Mouse (Mus musculus): ENCODE results near the gene Shisa9. TPM values are rescaled to one million over a fixed set of nuclear protein-coding genes. Genes with fewer than 3 reads are reported as not detected.

Gene Shisa9
- polyA plus RNA-seq, 1 experiment from 2014 or later: 0.51 TPM

GRCm38 (mm10) chr16:12090604-12091235, 106.8 kb downstream of the Shisa9 start:
- no peak overlapping the region for H3K9ac ChIP-seq (ENCODE audit: low read depth, low read length)
- no peak overlapping the region for H3K27ac ChIP-seq
- ATAC-seq (replicated peaks; ENCODE audit: low FRiP score, low read depth) (no peak), DNase-seq (ENCODE audit: low spot score) (peak; percentile 7)
- no peak overlapping the region for H3K4me3 ChIP-seq (replicated peaks; ENCODE audit: low read depth, low read length)
- no peaks in the 10 kb centered on the region for H3K9me3 ChIP-seq (replicated peaks; ENCODE audit: low read length)
- TF ChIP-seq CTCF (IDR thresholded peaks at IDR 0.05; ENCODE audit: low read depth): no peak
- H3K36me3 ChIP-seq (ENCODE audit: insufficient read depth, low read length): no peaks in the 10 kb centered on the region
- WGBS: 48% methylated on average over 5 of the region's 5 CpGs
- no peak overlapping the region for H3K4me2 ChIP-seq (ENCODE audit: low read length)
- no peaks in the 10 kb centered on the region for H3K4me1 ChIP-seq (replicated peaks; ENCODE audit: insufficient read depth, low read length)
- no peaks in the 10 kb centered on the region for H3K27me3 ChIP-seq (ENCODE audit: insufficient read depth, low read length)

GRCm38 (mm10) chr16:12093253-12093652, 109.3 kb downstream of the Shisa9 start:
- H3K4me2 ChIP-seq (ENCODE audit: low read length): no peak overlapping the region
- no peak for ATAC-seq (replicated peaks; ENCODE audit: low FRiP score, low read depth)
- H3K9ac ChIP-seq (ENCODE audit: low read depth, low read length): no peak overlapping the region
- H3K27ac ChIP-seq: no peak overlapping the region
- no peaks in the 10 kb centered on the region for H3K4me1 ChIP-seq (replicated peaks; ENCODE audit: insufficient read depth, low read length)
- WGBS: 77% methylated on average over 4 of the region's 4 CpGs
- no peaks in the 10 kb centered on the region for H3K9me3 ChIP-seq (replicated peaks; ENCODE audit: low read length)
- H3K36me3 ChIP-seq (ENCODE audit: insufficient read depth, low read length): no peaks in the 10 kb centered on the region
- H3K4me3 ChIP-seq (replicated peaks; ENCODE audit: low read depth, low read length): no peak overlapping the region
- TF ChIP-seq CTCF (IDR thresholded peaks at IDR 0.05; ENCODE audit: low read depth): no peak
- DNase-seq (ENCODE audit: low spot score): no peak
- H3K27me3 ChIP-seq (ENCODE audit: insufficient read depth, low read length): no peaks in the 10 kb centered on the region

GRCm38 (mm10) chr16:12094784-12095315, 110.9 kb downstream of the Shisa9 start:
- Histone ChIP-seq H3K9ac (ENCODE audit: low read depth, low read length) (no peak overlapping the region), H3K9me3 (replicated peaks; ENCODE audit: low read length) (no peaks in the 10 kb centered on the region), H3K36me3 (ENCODE audit: insufficient read depth, low read length) (no peaks in the 10 kb centered on the region), H3K27me3 (ENCODE audit: insufficient read depth, low read length) (no peaks in the 10 kb centered on the region), H3K27ac (no peak overlapping the region), H3K4me3 (replicated peaks; ENCODE audit: low read depth, low read length) (no peak overlapping the region), H3K4me2 (ENCODE audit: low read length) (no peak overlapping the region), H3K4me1 (replicated peaks; ENCODE audit: insufficient read depth, low read length) (no peaks in the 10 kb centered on the region)
- TF ChIP-seq CTCF (IDR thresholded peaks at IDR 0.05; ENCODE audit: low read depth): no peak
- no peak for ATAC-seq (replicated peaks; ENCODE audit: low FRiP score, low read depth)
- DNase-seq (ENCODE audit: low spot score): no peak
- WGBS: 59% methylated on average over 7 of the region's 7 CpGs

GRCm38 (mm10) chr16:12095365-12095764, 111.5 kb downstream of the Shisa9 start:
- Histone ChIP-seq H3K27ac (no peak overlapping the region), H3K4me2 (ENCODE audit: low read length) (no peak overlapping the region), H3K27me3 (ENCODE audit: insufficient read depth, low read length) (no peaks in the 10 kb centered on the region), H3K9me3 (replicated peaks; ENCODE audit: low read length) (no peaks in the 10 kb centered on the region), H3K9ac (ENCODE audit: low read depth, low read length) (no peak overlapping the region), H3K36me3 (ENCODE audit: insufficient read depth, low read length) (no peaks in the 10 kb centered on the region), H3K4me1 (replicated peaks; ENCODE audit: insufficient read depth, low read length) (no peaks in the 10 kb centered on the region), H3K4me3 (replicated peaks; ENCODE audit: low read depth, low read length) (no peak overlapping the region)
- no peak for ATAC-seq (replicated peaks; ENCODE audit: low FRiP score, low read depth)
- no peak for TF ChIP-seq CTCF (IDR thresholded peaks at IDR 0.05; ENCODE audit: low read depth)
- DNase-seq (ENCODE audit: low spot score): no peak
- WGBS: 38% methylated on average over 2 of the region's 2 CpGs

GRCm38 (mm10) chr16:12108436-12108835, 124.5 kb downstream of the Shisa9 start:
- DNase-seq (ENCODE audit: low spot score): no peak
- 85% methylated on average over 4 of the region's 4 CpGs for WGBS
- Histone ChIP-seq H3K36me3 (ENCODE audit: insufficient read depth, low read length) (no peaks in the 10 kb centered on the region), H3K27me3 (ENCODE audit: insufficient read depth, low read length) (no peaks in the 10 kb centered on the region), H3K4me3 (replicated peaks; ENCODE audit: low read depth, low read length) (no peak overlapping the region), H3K9me3 (replicated peaks; ENCODE audit: low read length) (no peaks in the 10 kb centered on the region), H3K9ac (ENCODE audit: low read depth, low read length) (no peak overlapping the region), H3K4me2 (ENCODE audit: low read length) (no peak overlapping the region), H3K27ac (no peak overlapping the region), H3K4me1 (replicated peaks; ENCODE audit: insufficient read depth, low read length) (no peaks in the 10 kb centered on the region)
- no peak for TF ChIP-seq CTCF (IDR thresholded peaks at IDR 0.05; ENCODE audit: low read depth)
- ATAC-seq (replicated peaks; ENCODE audit: low FRiP score, low read depth): no peak

- ATAC-seq (replicated peaks; ENCODE audit: low FRiP score, low read depth) (no peak), DNase-seq (ENCODE audit: low spot score) (no peak)
- Histone ChIP-seq H3K4me2 (ENCODE audit: low read length) (no peak overlapping the region), H3K4me3 (replicated peaks; ENCODE audit: low read depth, low read length) (no peak overlapping the region), H3K27ac (no peak overlapping the region), H3K36me3 (ENCODE audit: insufficient read depth, low read length) (no peaks in the 10 kb centered on the region), H3K9ac (ENCODE audit: low read depth, low read length) (no peak overlapping the region), H3K4me1 (replicated peaks; ENCODE audit: insufficient read depth, low read length) (no peaks in the 10 kb centered on the region), H3K27me3 (ENCODE audit: insufficient read depth, low read length) (no peaks in the 10 kb centered on the region), H3K9me3 (replicated peaks; ENCODE audit: low read length) (no peaks in the 10 kb centered on the region)
- WGBS: 79% methylated on average over 5 of the region's 5 CpGs
- no peak for TF ChIP-seq CTCF (IDR thresholded peaks at IDR 0.05; ENCODE audit: low read depth)
Observed at GRCm38 (mm10) chr16:12110851-12111437, 127.0 kb downstream of the Shisa9 start.
